Mouse (Mus musculus): Measurements from ENCODE around the gene Cercam.

DNA sequence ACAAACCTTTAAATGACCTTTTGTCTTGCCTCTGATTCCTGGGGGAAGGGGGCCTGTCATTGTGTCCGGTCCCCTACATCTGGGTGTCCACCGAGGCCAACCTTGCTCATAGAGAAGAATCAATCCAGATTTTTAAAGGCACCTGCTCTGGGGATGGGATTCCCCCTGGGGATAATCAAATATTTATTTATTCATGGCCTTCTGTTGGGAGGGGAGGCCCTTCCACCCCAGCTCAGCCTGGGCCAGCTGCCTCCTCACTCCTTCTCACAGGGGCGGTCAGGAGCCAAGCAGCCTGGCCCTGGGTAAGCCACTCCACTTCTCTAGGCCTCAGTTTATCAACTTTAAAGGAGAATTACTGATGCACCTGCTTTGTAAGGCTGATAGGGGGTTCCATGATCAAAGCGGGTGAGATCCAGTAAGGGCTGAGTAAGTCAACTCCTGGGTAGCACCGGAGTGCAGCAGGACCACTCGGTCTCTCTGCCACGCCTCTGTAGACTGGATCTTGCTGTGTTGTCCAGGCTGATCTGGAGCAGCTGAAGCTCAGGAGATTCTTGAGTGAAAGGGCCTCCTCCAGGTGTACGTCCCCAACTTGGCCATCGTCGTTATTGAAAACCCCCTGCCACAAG is 13.3 kb upstream of the Cercam start:
- TF ChIP-seq CTCF (IDR thresholded peaks at IDR 0.05; ENCODE audit: low read depth): no peak
- no peak for TF ChIP-seq EP300 (optimal IDR thresholded peaks at IDR 0.05)

Measured in stomach, postnatal 0 days (tissue).